Mouse (Mus musculus): ENCODE measurements around the gene Doc2g. TPM values are rescaled to one million over a fixed set of nuclear protein-coding genes. Genes with fewer than 3 reads are reported as not detected.

Doc2g gene
- polyA plus RNA-seq, 1 experiment from 2014 or later, result 1.9 TPM

DNA sequence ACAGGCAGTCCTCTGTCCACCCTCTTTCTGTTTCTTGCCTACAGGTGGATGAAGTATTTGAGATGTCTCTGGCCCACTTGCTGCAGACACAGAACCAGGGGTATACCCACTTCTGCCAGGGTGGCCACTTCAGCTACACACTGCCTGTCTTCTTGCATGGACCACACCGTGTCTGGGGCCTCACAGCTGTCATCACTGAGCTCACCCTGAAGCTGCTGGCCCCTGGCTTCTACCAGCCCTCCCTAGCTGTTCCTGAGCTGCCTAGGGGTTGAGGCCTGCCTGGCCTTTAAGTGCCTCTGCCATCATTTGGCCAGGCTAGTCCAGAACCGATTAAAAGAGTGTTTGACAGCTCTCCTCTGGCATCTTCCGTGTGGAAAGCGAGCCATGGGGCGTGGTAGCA, 1.4 kb upstream of the Doc2g start:
- H3K9me3 ChIP-seq (ENCODE audit: control insufficient read depth, low read length), result no peaks in the 10 kb centered on the region
- H3K27me3 ChIP-seq (ENCODE audit: control insufficient read depth, insufficient read depth, low read length), result no peaks in the 10 kb centered on the region
- no peak overlapping the region; the same call in 1 of the 2 replicates for H3K9ac ChIP-seq (ENCODE audit: low read depth, low read length)
- peaks cover 3% of the 10 kb centered on the region for H3K4me1 ChIP-seq (replicated peaks; ENCODE audit: control insufficient read depth, insufficient read depth, low read length)
- no peak overlapping the region for H3K4me2 ChIP-seq (replicated peaks; ENCODE audit: low read depth, low read length)
- 90% methylated on average over 5 of the region's 5 CpGs for WGBS
- no peaks in the 10 kb centered on the region for H3K36me3 ChIP-seq (ENCODE audit: control insufficient read depth, insufficient read depth, low read length)
- DNase-seq (ENCODE audit: low spot score) (no peak), ATAC-seq (ENCODE audit: low FRiP score) (no peak)
- H3K27ac ChIP-seq (ENCODE audit: low read depth, low read length), result no peak overlapping the region
- no peak overlapping the region for H3K4me3 ChIP-seq (ENCODE audit: low read depth, low read length)

- DNase-seq (ENCODE audit: low spot score) (no peak), ATAC-seq (ENCODE audit: low FRiP score) (no peak)
- WGBS, result 81% methylated on average over 12 of the region's 12 CpGs
- Histone ChIP-seq H3K4me1 (replicated peaks; ENCODE audit: control insufficient read depth, insufficient read depth, low read length) (peaks cover 3% of the 10 kb centered on the region), H3K36me3 (ENCODE audit: control insufficient read depth, insufficient read depth, low read length) (0 out of 2 replicates have a peak, but pooled peaks cover 3% of the 10 kb centered on the region), H3K27me3 (ENCODE audit: control insufficient read depth, insufficient read depth, low read length) (no peaks in the 10 kb centered on the region), H3K4me2 (replicated peaks; ENCODE audit: low read depth, low read length) (no peak overlapping the region), H3K27ac (ENCODE audit: low read depth, low read length) (no peak overlapping the region), H3K9ac (ENCODE audit: low read depth, low read length) (no peak overlapping the region), H3K4me3 (ENCODE audit: low read depth, low read length) (no peak overlapping the region), H3K9me3 (ENCODE audit: control insufficient read depth, low read length) (no peaks in the 10 kb centered on the region)
Observed at GRCm38 (mm10) chr19:4003641-4004040, 528 bp downstream of the Doc2g start.

DNA sequence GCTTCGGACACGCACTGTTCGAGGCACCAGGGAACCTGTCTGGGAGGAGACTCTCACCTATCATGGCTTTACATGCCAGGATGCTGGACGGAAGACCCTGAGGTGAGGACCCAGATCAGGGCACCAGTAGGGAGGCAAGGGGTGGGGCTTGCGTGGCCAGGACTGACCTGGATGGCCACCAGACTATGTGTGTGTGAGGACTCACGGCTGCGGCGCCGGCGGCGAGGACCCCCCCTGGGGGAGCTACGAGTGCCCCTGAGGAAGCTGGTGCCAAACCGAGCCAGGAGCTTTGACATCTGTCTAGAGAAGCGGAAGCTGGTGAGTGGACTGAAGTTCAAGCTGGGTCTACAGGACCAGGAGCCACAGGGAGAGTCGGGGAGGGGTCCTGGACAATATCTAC, 1.2 kb downstream of the Doc2g start:
- peaks cover 3% of the 10 kb centered on the region for H3K4me1 ChIP-seq (replicated peaks; ENCODE audit: control insufficient read depth, insufficient read depth, low read length)
- no peak overlapping the region for H3K9ac ChIP-seq (ENCODE audit: low read depth, low read length)
- H3K4me2 ChIP-seq (replicated peaks; ENCODE audit: low read depth, low read length), result no peak overlapping the region
- no peak overlapping the region for H3K4me3 ChIP-seq (ENCODE audit: low read depth, low read length)
- WGBS, result 83% methylated on average over 15 of the region's 15 CpGs
- 0 out of 2 replicates have a peak, but pooled peaks cover 3% of the 10 kb centered on the region for H3K36me3 ChIP-seq (ENCODE audit: control insufficient read depth, insufficient read depth, low read length)
- no peaks in the 10 kb centered on the region for H3K27me3 ChIP-seq (ENCODE audit: control insufficient read depth, insufficient read depth, low read length)
- ATAC-seq (ENCODE audit: low FRiP score) (no peak), DNase-seq (ENCODE audit: low spot score) (no peak)
- no peaks in the 10 kb centered on the region for H3K9me3 ChIP-seq (ENCODE audit: control insufficient read depth, low read length)
- no peak overlapping the region for H3K27ac ChIP-seq (ENCODE audit: low read depth, low read length)

DNA sequence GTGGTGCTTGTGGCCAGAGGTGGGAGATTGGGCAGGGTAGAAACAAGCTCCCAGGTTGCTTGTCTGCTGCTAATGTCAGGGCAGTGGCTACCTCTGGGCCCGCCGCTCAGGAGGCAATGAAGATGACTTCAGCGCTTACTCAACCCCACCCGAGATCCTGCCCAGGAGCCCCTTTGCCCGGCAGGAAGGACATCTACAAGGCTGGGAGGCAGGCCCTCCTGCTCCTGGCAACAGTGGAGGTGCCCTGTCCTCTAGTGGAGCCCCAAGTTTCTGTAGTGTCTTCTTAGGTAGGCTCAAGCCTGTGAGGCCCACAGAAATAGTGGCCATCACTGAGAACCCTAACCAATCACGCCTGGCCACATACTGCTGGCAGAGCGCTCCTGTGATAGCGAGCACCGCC, 2.0 kb downstream of the Doc2g start:
- no peaks in the 10 kb centered on the region for H3K9me3 ChIP-seq (ENCODE audit: control insufficient read depth, low read length)
- DNase-seq (ENCODE audit: low spot score) (no peak), ATAC-seq (ENCODE audit: low FRiP score) (no peak)
- no peak overlapping the region for H3K9ac ChIP-seq (ENCODE audit: low read depth, low read length)
- no peak overlapping the region for H3K27ac ChIP-seq (ENCODE audit: low read depth, low read length)
- no peak overlapping the region for H3K4me2 ChIP-seq (replicated peaks; ENCODE audit: low read depth, low read length)
- no peak overlapping the region for H3K4me3 ChIP-seq (ENCODE audit: low read depth, low read length)
- H3K36me3 ChIP-seq (ENCODE audit: control insufficient read depth, insufficient read depth, low read length), result peaks cover 6% of the 10 kb centered on the region; the same call in 1 of the 2 replicates
- WGBS, result 93% methylated on average over 9 of the region's 9 CpGs
- peaks cover 3% of the 10 kb centered on the region for H3K4me1 ChIP-seq (replicated peaks; ENCODE audit: control insufficient read depth, insufficient read depth, low read length)
- no peaks in the 10 kb centered on the region for H3K27me3 ChIP-seq (ENCODE audit: control insufficient read depth, insufficient read depth, low read length)

DNA sequence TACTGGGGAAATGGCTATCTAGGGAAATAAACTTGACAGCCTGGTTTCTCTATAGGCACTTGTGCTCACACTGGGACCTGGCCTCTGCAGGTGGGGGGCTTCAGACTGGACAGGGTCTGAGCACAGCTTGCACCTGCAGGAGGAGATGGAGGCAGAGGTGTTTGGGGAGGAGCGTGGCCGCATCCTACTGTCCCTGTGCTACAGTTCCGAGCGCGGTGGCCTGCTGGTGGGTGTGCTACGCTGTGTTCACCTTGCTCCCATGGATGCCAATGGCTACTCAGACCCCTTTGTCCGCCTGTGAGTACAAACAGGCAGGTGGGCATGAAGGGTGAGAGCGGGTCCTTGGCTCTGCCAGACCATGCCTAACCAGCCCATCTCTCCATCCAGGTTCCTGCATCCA, 2.9 kb downstream of the Doc2g start:
- H3K9me3 ChIP-seq (ENCODE audit: control insufficient read depth, low read length), result no peaks in the 10 kb centered on the region
- H3K27ac ChIP-seq (ENCODE audit: low read depth, low read length), result no peak overlapping the region
- WGBS, result 98% methylated on average over 8 of the region's 8 CpGs
- no peak overlapping the region for H3K9ac ChIP-seq (ENCODE audit: low read depth, low read length)
- H3K36me3 ChIP-seq (ENCODE audit: control insufficient read depth, insufficient read depth, low read length), result peaks cover 6% of the 10 kb centered on the region; the same call in 1 of the 2 replicates
- no peak for DNase-seq (ENCODE audit: low spot score)
- no peak overlapping the region for H3K4me3 ChIP-seq (ENCODE audit: low read depth, low read length)
- ATAC-seq (ENCODE audit: low FRiP score), result no peak
- peaks cover 3% of the 10 kb centered on the region for H3K4me1 ChIP-seq (replicated peaks; ENCODE audit: control insufficient read depth, insufficient read depth, low read length)
- no peak overlapping the region for H3K4me2 ChIP-seq (replicated peaks; ENCODE audit: low read depth, low read length)
- no peaks in the 10 kb centered on the region for H3K27me3 ChIP-seq (ENCODE audit: control insufficient read depth, insufficient read depth, low read length)

DNA sequence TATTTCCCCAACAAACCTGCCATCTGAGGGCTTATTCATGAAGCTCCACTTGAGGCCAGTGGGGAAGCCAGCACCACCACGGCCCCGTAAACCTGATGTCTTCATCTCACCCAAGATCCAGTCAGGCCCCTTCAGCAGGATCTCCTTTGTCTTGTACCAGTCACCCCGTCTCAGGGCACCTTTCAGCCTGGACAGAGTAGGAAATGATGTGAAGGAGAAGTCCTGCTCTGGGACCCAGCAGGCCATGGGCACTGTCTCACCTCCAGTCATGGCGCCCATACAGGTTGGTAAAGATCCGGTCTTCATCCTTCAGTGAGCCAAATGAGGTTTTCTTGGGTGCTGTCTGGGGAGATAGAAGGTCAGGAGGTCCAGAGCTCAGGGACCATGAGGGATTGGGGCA, 8.0 kb downstream of the Doc2g start:
- ATAC-seq (ENCODE audit: low FRiP score) (no peak), DNase-seq (ENCODE audit: low spot score) (no peak)
- no peak overlapping the region for H3K4me3 ChIP-seq (ENCODE audit: low read depth, low read length)
- H3K36me3 ChIP-seq (ENCODE audit: control insufficient read depth, insufficient read depth, low read length), result peaks cover 6% of the 10 kb centered on the region; the same call in 1 of the 2 replicates
- no peaks in the 10 kb centered on the region for H3K9me3 ChIP-seq (ENCODE audit: control insufficient read depth, low read length)
- no peak overlapping the region for H3K9ac ChIP-seq (ENCODE audit: low read depth, low read length)
- H3K27me3 ChIP-seq (ENCODE audit: control insufficient read depth, insufficient read depth, low read length), result no peaks in the 10 kb centered on the region
- no peak overlapping the region for H3K4me2 ChIP-seq (replicated peaks; ENCODE audit: low read depth, low read length)
- H3K27ac ChIP-seq (ENCODE audit: low read depth, low read length), result no peak overlapping the region
- peaks cover 3% of the 10 kb centered on the region; the same call in 1 of the 2 replicates for H3K4me1 ChIP-seq (replicated peaks; ENCODE audit: control insufficient read depth, insufficient read depth, low read length)
- WGBS, result 98% methylated on average over 5 of the region's 5 CpGs

DNA sequence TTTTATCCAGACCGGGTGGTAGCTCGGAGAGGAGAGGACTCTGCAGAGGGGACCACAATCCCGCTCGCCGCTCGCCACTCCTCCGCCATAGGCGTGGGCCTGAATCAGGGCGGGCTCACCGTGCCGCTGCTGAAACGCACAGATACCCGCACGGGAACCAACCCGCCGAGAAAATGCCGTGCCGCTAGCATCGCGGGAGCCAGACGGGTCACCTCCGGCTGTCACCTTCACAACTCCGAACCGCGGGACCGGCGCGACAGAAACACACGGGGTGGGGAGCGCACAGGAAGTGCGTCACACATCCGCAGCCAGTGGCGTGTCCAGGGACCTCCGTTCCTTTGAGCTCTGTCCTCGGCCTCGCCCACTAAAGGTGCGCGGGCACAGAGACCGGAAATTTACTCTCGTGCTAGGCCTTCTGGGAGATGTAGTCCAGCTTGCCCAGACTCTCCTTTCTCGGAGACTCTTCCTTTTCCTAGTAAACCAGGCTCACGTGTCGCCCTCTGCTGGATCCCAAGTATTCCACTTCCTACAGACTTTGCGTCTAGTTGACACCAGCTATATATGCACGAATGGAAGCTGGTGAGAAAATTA, 9.4 kb downstream of the Doc2g start, which contains the start of gene Ndufv1:
Gene Ndufv1, minus strand, starts transcription at position 375 of the 591 bp plus-strand sequence.
- Histone ChIP-seq H3K27ac (ENCODE audit: low read depth, low read length) (no peak within 1 kb of the TSS), H3K4me1 (replicated peaks; ENCODE audit: control insufficient read depth, insufficient read depth, low read length) (peaks cover 3% of the 10 kb centered on the region; the same call in 1 of the 2 replicates), H3K27me3 (ENCODE audit: control insufficient read depth, insufficient read depth, low read length) (no peaks in the 10 kb centered on the region), H3K4me3 (ENCODE audit: low read depth, low read length) (peak within 1 kb of the TSS; percentile 61), H3K9me3 (ENCODE audit: control insufficient read depth, low read length) (no peaks in the 10 kb centered on the region), H3K36me3 (ENCODE audit: control insufficient read depth, insufficient read depth, low read length) (peaks cover 6% of the 10 kb centered on the region; the same call in 1 of the 2 replicates), H3K9ac (ENCODE audit: low read depth, low read length) (peak within 1 kb of the TSS; percentile 63), H3K4me2 (replicated peaks; ENCODE audit: low read depth, low read length) (peak within 1 kb of the TSS; percentile 56)
- ATAC-seq (ENCODE audit: low FRiP score), result peak; percentile 99
- under 1% methylated on average over 45 of the region's 45 CpGs for WGBS
- peak; percentile 98 for DNase-seq (ENCODE audit: low spot score)

- ATAC-seq (ENCODE audit: low FRiP score) (peak; percentile 41; the same call in 1 of the 2 replicates), DNase-seq (ENCODE audit: low spot score) (no peak)
- Histone ChIP-seq H3K4me1 (replicated peaks; ENCODE audit: control insufficient read depth, insufficient read depth, low read length) (peaks cover 3% of the 10 kb centered on the region; the same call in 1 of the 2 replicates), H3K36me3 (ENCODE audit: control insufficient read depth, insufficient read depth, low read length) (peaks cover 6% of the 10 kb centered on the region; the same call in 1 of the 2 replicates), H3K4me2 (replicated peaks; ENCODE audit: low read depth, low read length) (peak overlapping the region; percentile 23; the same call in 1 of the 2 replicates), H3K4me3 (ENCODE audit: low read depth, low read length) (peak overlapping the region; percentile 61), H3K9ac (ENCODE audit: low read depth, low read length) (0 out of 2 replicates have a peak overlapping the region, but pooled peaks have one; percentile 37), H3K9me3 (ENCODE audit: control insufficient read depth, low read length) (no peaks in the 10 kb centered on the region), H3K27ac (ENCODE audit: low read depth, low read length) (no peak overlapping the region), H3K27me3 (ENCODE audit: control insufficient read depth, insufficient read depth, low read length) (no peaks in the 10 kb centered on the region)
- WGBS, result 19% methylated on average over 9 of the region's 9 CpGs
Observed at GRCm38 (mm10) chr19:4013066-4013465, 10.0 kb downstream of the Doc2g start.

DNA sequence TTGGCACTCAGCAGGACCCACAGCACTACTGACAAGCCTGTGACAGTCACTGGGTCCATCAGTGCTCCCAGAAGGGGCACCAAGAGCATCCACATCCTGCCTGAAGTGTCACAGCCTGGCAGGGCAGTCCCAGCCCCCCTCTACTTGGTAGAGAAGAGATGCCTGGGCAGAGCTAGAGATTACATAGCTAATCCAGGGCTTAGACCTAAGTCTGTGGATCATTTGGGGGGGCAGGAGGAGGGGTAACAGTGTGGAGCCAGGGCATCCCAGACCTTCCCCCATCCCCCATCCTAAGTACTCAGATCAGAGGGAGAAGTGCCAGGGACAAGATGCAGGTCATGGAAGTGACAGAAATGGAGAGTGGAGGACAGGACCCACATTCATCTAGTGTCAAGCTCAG, 11.7 kb downstream of the Doc2g start:
- DNase-seq (ENCODE audit: low spot score), result no peak
- no peak overlapping the region for H3K4me2 ChIP-seq (replicated peaks; ENCODE audit: low read depth, low read length)
- H3K4me1 ChIP-seq (replicated peaks; ENCODE audit: control insufficient read depth, insufficient read depth, low read length), result peaks cover 3% of the 10 kb centered on the region; the same call in 1 of the 2 replicates
- H3K27ac ChIP-seq (ENCODE audit: low read depth, low read length), result no peak overlapping the region
- H3K27me3 ChIP-seq (ENCODE audit: control insufficient read depth, insufficient read depth, low read length), result no peaks in the 10 kb centered on the region
- H3K9me3 ChIP-seq (ENCODE audit: control insufficient read depth, low read length), result no peaks in the 10 kb centered on the region
- H3K9ac ChIP-seq (ENCODE audit: low read depth, low read length), result no peak overlapping the region
- ATAC-seq (ENCODE audit: low FRiP score), result no peak
- H3K4me3 ChIP-seq (ENCODE audit: low read depth, low read length), result no peak overlapping the region
- no peaks in the 10 kb centered on the region; the same call in 1 of the 2 replicates for H3K36me3 ChIP-seq (ENCODE audit: control insufficient read depth, insufficient read depth, low read length)
